Mouse (Mus musculus) common myeloid progenitor, adult 5-6 weeks (primary cell): ENCODE results near the gene Ndufs1. TPM values are rescaled to one million over a fixed set of nuclear protein-coding genes. Genes with fewer than 3 reads are reported as not detected.

Source experiments
- ATAC-seq: replicated peaks from 2 replicates; pipeline ENCODE4 v1.8.0; 2016; ENCODE audit warnings: low read depth, mild to moderate bottlenecking, moderate TSS enrichment, inconsistent platforms; ENCODE audit not compliant: poor library complexity, severe bottlenecking
- total RNA-seq: library from RNA; stranded (forward); fragments of 200-1000, 187-1606 nt; gene quantifications from 2 replicates; pipeline ENCODE4 v1.2.3, GENCODE M21; 2017

Ndufs1 gene
- 125 and 152 TPM in 2 replicates for total RNA-seq

DNA sequence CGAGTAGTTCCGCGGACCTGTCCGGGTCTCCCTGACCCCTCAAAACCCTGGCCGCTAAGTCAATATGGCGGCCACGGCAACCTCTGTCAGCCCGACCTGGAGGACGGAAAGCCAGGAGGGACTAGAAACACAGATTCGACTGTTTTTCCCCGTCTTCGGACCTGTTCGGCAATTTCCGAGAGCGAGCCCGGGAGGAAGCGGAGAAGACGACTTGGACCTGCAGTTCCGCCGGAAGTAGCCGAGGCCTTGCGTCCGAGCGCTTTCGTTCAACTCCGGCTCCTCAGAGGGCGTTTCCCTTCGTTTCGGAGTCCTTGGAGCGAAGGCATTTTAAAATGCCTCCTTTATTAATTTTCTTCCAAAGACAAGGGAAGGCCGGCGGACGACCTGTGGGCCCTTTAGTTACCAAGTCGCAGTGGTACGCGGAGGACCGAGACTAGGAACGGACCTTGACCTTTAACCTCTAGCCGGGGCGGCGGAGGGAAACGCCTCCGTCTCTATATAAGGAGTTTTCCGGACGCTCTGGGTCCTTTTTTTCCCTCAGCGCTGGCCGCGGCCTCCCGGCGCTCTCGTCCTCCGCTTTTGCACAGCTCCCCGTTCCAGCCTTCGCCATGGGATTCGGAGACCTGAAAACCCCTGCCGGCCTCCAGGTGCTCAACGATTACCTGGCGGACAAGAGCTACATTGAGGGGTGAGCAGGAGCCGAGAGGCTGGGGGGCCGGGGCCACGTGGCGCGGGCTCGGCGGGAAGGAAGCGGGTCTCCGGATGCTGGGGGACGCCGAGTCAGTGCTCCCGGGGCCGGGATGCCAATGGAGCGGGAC is at the start of gene Ndufs1, which contains the start of gene Eef1b2:
TSS of gene Ndufs1 (minus strand) at position 230 of the 818 bp plus-strand sequence.
TSS of gene Eef1b2 (plus strand) at position 222 of the 818 bp plus-strand sequence.
- peak; percentile 85 for ATAC-seq

- ATAC-seq, result no peak
Observed at GRCm38 (mm10) chr1:63225890-63226289, 49.3 kb upstream of the Ndufs1 start.

DNA sequence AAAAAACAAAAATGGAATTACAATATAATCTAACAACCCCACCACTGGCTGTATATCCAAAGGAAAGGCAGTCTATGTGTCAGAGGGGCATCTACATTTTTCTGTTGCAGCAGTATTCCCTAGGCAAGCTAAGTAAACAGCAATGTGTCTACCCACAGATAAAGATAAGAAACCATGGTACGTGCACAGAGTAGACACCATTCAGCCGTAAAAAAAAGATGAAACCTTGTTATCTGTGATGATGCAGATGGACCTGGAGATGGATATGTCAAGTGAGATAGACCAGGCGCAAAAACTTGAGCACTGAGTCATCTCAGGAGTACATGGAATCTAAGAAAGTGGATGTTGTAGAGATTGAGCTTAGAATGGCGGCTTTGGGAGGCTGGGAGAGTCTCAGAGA is 48.4 kb upstream of the Ndufs1 start:
- no peak for ATAC-seq

DNA sequence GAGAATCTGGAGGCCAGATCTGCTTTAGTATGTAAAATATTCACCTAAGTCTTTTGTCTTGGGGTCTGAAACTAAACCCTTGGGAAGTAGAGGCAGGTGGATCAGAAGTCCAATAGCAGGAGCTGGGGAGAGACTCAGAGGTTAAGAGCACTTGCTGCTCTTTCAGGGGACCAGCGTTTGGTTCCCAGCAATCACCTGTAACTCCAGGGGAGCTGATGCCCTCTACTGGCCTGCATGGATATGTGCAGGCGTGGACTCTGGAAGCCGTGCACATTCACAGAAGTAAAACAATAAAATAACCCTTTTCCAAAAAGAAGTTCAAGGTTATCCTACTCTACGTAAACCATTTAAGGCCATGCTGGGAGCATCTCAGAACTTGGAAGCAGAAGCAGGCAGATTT is 42.6 kb upstream of the Ndufs1 start:
- no peak for ATAC-seq

GRCm38 (mm10) chr1:63214631-63215030 is 38.0 kb upstream of the Ndufs1 start:
- ATAC-seq, result no peak

DNA sequence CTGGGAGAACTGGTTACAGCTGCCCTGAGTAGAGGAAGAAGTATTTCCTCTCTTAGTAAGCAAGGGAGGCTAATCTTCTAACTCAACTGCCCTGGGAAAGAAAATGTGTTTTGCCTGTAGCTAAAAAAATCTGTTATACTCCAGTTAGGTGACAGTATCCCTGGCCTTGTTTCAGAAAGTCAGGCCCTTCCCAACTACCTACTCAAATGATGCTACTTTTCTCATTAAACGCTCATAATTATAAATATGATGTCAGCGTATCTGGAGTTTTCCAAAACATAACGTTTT is 37.6 kb upstream of the Ndufs1 start, which contains the start of gene Gpr1:
TSS of gene Gpr1 (minus strand) at position 273 of the 288 bp plus-strand sequence.
- no peak for ATAC-seq

DNA sequence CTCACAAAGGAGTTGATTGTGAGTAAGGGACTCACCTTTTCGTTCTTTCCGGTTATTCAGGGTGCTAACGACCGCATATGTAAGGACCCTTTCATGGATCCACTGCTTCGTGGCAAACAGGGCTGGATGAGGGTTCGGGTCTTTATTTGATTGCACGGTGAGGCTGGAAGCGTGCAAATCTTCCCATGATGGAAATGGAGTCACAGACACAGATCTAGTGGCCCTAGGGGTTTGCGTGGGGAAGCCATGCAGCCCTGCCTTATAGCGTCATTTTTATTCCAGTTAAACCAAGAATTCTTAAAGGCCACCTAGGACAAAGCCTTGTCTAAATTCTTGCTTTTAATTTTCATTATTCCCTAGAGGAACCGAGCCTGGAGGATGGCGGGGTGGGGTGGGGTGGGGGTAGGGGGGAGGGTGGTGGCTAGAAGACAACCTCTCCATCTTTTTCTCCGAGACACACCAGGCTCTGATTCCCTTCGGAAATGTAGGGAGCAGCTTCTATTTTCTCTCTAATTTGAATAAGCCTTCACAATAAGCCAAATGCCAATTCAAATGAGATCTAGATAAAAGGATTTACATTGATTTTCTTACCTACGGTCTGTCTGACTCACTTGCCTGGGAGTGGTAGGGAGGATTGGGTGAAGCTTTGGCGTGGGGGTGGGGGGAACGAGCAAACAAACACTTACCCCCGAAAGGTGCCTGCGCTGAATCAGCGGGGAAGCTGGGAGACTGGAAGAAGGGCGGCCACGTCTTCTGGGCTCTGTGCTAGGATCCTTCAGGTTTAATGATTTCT is 37.0 kb upstream of the Ndufs1 start:
- ATAC-seq, result no peak

GRCm38 (mm10) chr1:63209861-63210529 is 33.4 kb upstream of the Ndufs1 start:
- no peak for ATAC-seq

- no peak for ATAC-seq
Observed at GRCm38 (mm10) chr1:63207607-63208006, 31.0 kb upstream of the Ndufs1 start.

GRCm38 (mm10) chr1:63204660-63205394 is 28.2 kb upstream of the Ndufs1 start:
- no peak for ATAC-seq

GRCm38 (mm10) chr1:63203950-63204659 is 27.5 kb upstream of the Ndufs1 start:
- ATAC-seq, result no peak

DNA sequence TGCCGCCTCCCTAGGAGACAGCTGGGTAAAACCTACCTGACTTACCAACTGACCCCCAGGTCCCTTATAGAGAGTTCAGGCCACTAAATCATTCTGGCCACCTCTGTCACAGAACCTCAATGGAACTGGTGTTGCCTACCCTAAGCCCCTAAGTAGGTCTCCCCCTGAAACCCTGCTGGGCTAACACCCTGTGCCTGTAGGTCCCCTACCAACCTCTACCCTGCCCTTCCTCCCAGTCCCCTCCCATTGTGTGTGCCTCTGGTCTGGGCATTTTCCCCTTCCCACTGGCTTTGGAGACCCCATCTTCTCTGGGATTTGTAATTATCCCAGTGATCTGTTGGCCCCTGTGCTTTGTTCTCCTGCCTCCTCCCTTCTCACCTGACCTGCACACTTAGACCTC is 26.8 kb upstream of the Ndufs1 start:
- no peak for ATAC-seq

GRCm38 (mm10) chr1:63201672-63202071 is 25.0 kb upstream of the Ndufs1 start:
- no peak for ATAC-seq

- ATAC-seq, result no peak
Observed at GRCm38 (mm10) chr1:63200322-63200721, 23.7 kb upstream of the Ndufs1 start.

- no peak for ATAC-seq
Observed at GRCm38 (mm10) chr1:63199387-63199786, 22.8 kb upstream of the Ndufs1 start.

- no peak for ATAC-seq
Observed at GRCm38 (mm10) chr1:63195848-63196512, 19.3 kb upstream of the Ndufs1 start.

DNA sequence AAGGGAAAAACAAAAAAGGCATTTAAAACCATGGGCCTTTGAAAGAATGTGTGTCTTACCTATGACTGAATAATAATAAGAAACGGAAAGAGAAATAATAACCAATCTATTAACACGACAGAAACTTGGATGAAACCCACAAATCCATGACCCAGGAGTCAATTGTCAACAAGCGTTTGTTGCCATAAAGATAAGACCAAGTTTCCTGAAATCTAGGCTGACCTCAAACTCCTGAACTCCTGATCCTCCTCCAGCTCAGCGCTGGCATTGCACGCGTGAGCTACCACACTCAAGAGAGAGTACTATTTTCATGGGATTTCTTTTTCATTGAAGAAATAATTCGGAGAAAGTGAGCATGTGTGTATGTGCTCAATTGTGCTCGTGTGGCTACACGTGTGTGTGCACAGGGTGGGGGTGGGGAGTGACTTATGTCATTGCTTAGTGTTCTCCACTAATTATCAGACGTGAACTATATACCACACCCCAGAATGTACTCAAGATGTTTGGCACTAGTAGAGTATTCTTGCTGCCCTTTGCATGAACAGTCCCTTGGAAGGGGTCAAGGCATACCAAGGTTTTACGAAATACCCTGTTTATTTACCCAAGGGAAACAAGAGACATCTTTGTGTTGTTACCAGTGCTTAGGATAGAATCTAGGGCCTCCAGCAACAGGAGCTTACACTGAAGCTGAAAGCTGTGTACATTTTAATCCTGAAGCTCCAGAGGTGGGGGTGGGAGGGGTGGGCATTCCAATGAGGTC is 15.9 kb upstream of the Ndufs1 start:
- ATAC-seq, result no peak

DNA sequence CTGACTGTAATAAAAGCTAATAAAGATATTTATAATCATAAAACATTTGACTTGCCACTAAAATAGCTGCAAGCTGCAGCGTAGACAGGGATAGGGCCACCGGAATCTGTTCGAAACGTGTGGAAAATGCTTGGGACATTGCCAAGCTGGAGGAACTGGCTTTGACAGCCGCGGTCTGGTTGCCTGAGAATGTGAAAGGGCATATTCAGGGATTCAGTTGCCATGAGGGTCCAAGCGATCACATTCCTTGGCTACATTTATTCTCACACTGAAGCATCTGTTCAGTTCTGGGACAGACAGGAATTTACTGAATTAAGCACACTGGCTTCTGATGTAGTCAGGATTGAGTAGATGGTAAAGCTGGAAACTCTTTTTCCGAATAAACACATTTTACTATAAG is 14.2 kb upstream of the Ndufs1 start:
- no peak for ATAC-seq
